Mouse (Mus musculus) bone marrow macrophage, adult 2 months (primary cell): ENCODE measurements around the gene Phf2. TPM values are rescaled to one million over a fixed set of nuclear protein-coding genes. Genes with fewer than 3 reads are reported as not detected.

ENCODE experiments used
- H3K27ac ChIP-seq: 2 replicates; pipeline ENCODE4 v1.5.1; 2012; ENCODE audit warnings: low read depth, low read length; ENCODE audit not compliant: insufficient read depth
- H3K4me1 ChIP-seq: 2 replicates; pipeline ENCODE4 v1.6.1; 2012; ENCODE audit warnings: low read length; ENCODE audit not compliant: control insufficient read depth, insufficient read depth
- H3K4me3 ChIP-seq: 2 replicates; pipeline ENCODE4 v1.5.1; 2012; ENCODE audit warnings: mild to moderate bottlenecking, low read length, moderate library complexity; ENCODE audit not compliant: insufficient read depth
- CTCF ChIP-seq: IDR thresholded peaks from 2 replicates; pipeline ENCODE4 v1.5.1; 2012; ENCODE audit warnings: low read depth, mild to moderate bottlenecking, low read length, moderate library complexity
- POLR2A ChIP-seq: IDR thresholded peaks from 2 replicates; pipeline ENCODE4 v1.6.1; 2012; ENCODE audit warnings: mild to moderate bottlenecking, low read depth, low read length, borderline replicate concordance
- polyA plus RNA-seq: library from polyadenylated mRNA; stranded (reverse); fragments of >200 nt; gene quantifications from 2 replicates; pipeline ENCODE4 v1.2.4, GENCODE M21; 2012; ENCODE audit not compliant: missing spikeins, insufficient read depth, insufficient read length

Phf2 gene
- polyA plus RNA-seq, 1 experiment = 20.4 TPM

DNA sequence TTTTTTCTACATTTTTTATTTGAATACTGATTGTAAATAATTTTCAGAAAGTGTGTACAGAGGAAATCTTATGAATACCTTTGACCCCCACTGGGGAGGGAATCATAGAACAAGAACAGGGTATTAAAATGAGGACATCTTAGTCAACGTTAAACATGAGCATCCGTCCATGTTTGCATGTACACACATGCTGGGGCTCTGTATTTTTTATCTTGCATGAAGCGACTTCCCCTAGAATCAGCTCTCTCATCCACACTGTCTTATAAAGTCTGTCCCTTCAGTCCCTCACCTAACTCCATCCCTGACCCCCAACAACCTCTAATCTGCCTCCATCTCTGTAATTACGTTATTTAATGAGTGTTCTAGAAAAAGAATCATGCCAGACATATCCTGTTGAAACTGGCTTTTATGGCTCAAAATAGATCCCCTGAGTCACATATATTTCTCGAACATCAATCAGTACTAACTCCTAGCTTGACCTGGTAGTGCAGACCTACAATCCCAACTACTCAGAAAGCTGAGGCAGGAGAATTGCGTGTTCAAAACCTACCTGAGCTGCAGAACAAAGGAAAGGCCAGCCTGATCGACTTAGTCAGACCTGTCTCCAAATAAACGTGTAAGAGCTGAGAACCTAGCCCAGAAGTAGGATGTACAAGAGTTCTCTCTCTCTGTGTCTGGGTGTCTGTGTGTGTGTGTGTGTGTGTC lies 86.2 kb downstream of the Phf2 start:
- TF ChIP-seq POLR2A (no peak), CTCF (no peak)
- no peak overlapping the region for H3K27ac ChIP-seq
- no peaks in the 10 kb centered on the region for H3K4me1 ChIP-seq
- no peak overlapping the region for H3K4me3 ChIP-seq

DNA sequence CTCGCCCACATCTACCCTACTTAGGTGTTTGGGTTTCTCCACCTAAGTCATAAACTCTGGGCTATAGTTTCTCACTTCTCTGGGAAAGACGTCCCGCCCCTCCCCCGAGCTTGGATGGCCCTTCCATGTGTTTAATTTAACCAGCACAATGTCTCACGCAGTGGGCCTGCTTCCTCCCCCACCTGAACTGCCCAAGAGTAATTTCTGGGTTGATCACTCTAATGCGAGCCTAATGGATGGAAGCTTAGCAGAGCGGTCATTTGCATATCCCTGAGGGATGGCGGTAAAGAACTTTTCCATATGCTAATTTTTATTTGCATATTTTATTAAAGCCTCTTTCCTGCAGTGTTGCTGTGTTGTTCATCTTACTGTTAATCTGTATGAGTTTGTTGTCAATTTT lies 86.8 kb downstream of the Phf2 start:
- Histone ChIP-seq H3K27ac (no peak overlapping the region), H3K4me1 (no peaks in the 10 kb centered on the region), H3K4me3 (no peak overlapping the region)
- no peak for TF ChIP-seq POLR2A

DNA sequence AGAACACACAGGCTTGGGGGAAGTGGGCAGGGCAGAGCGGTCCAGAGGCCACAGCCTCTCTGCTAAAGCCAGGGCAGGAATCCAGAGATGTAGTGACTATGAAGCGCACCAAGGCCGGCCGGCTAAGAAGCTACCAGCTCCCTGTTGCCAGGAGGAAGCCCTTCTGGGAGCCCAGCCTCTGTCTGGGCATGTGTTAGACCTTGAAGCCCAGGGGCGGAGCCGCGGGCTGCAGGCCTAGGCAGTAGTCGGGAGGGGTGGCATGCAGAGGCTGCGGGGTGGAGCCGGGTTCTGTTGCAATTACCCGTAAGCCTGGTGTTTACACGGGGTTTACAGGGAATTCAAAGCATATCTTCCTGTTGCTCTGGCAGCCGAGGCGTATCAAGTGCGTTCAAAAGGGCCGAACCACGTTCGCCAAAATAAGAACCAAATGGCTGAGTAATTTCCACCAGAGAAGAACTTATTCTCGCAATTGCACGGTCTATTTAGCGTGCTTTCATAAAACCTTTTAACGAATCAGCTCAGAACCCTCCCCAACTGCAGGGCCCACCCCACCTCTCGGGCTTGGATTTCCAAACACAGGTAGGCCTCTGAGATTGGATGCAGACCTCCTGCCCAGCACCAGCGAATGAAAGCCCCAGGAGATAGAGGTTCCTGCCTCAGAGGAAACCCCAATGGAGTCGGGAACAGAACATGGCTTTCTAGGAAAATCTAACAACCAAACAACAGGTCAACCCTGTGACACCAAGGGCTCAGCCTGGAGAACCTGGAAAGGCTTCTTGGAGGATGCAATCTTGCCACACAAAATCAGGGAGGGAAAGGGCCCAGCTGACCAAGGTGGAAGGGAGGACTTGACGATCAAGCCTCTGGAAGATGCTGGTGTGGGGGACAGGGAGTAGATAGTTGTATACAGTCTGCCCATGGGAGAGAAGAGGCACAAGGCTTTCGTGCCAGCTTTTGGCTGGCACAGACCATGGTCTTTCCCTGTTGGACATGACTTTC lies 87.9 kb downstream of the Phf2 start:
- Histone ChIP-seq H3K4me3 (no peak overlapping the region), H3K4me1 (no peaks in the 10 kb centered on the region), H3K27ac (no peak overlapping the region)
- no peak for TF ChIP-seq POLR2A
- TF ChIP-seq CTCF = no peak

DNA sequence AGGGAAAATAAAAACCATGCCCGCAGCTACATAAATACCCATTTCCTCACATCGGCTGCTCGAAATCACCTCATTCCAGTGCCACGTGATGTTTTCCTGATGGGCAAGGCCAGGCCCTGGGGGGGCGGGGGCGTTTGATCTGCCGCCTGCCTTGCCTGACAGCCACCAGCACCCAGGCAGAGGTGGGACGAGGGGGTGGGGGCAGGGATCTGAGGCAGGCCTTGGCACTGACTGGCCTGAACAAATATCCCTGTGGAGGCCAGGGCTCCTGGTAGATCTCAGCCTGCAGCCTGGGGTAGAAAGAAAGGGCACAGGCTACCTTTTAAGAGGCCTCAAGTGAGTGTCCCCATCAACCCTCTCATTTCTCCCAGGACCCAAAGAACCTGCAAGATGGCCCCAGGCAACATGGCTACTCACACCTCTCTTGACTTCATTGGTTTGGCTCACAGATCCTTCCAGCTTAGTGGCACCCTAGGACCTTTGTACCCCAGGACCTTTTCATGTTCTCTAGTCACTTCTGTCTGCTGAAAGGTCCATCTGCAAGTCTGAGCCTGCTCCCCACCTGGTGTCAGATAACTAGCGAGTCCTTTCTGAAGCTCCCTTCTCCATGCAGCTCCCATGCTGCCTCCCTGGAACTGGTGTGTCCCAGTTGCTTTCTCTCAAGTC lies 90.4 kb downstream of the Phf2 start:
- TF ChIP-seq CTCF (no peak), POLR2A (no peak)
- Histone ChIP-seq H3K4me1 (no peaks in the 10 kb centered on the region), H3K4me3 (no peak overlapping the region), H3K27ac (no peak overlapping the region)

DNA sequence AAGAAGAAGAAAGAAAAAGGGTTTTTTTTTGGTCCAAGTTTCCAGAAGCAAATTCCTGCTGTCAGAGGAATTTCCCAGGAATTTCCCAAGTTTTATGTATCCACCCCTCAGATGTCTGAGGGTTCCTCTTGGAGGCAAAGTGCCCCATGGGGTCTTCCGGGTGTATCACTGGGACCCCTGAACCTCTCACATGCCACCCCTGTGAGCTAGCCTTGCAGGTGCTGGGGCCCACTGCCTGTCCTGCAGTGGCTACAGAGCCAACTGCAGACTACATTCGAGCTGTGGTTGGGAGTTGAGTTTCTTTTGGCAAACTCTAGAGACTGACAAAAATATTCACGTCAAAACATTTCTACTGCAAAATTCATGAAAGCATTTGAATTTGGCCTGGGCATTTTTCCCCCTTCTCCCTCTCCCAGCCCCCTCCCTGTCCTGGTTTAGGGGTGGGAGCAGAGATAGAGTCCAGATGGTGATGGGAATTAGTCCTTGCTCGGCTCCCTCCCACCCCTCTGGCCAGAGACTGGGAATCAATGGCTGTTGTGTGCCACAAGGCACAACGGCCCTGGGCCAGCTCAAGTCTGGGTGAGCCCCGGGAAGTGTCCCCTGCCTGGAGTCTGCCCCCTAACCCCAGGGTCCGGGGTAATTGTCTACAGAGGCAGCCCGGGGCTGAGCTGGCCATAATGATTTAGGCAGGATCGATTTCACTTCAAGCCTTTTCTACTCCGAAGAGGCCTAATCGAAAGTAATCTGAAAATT lies 91.2 kb downstream of the Phf2 start:
- Histone ChIP-seq H3K4me1 (no peaks in the 10 kb centered on the region), H3K27ac (no peak overlapping the region), H3K4me3 (no peak overlapping the region)
- no peak for TF ChIP-seq POLR2A
- no peak for TF ChIP-seq CTCF

DNA sequence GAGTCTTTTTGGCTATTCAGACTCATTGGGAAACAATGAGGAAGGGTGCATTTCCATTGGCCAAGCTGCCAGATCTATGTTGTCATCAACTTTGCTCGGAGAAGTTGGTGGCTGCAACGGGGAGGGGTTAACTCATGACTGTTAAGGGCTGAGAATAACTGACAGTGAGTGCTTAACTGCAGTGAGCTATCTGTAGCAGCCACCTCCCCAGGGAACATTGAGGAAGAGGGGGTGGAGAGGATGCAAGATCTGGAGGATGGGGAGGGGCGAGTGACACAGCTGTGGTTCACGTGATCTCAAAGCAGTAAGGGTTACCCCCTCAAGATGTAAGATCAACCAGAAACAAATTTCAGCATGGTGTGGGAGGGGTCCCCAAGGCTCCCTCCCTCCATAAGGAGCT lies 92.8 kb downstream of the Phf2 start:
- H3K4me3 ChIP-seq = no peak overlapping the region

DNA sequence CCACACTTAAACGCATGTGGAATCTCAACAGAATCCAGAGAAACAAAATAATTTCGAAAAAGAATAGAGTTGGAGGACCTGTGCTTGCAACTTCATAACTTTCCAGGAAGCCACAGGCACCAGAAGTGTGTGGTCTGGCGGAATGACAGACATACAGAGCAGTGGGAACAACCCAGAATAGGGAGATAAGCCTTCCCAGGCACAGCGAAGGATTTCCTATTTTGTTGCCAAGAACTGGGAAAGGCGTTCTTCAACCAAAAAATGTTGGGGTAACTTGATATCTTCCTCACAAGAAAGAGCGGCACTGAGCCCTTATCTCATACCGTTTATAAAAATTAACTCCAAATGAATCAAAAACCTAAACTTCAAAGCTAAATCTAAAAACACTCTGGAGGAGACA lies 96.4 kb downstream of the Phf2 start:
- H3K4me3 ChIP-seq = no peak overlapping the region
- TF ChIP-seq POLR2A (no peak), CTCF (no peak)
- H3K27ac ChIP-seq = no peak overlapping the region
- H3K4me1 ChIP-seq = no peaks in the 10 kb centered on the region

More for the DNA sequence above, 92.8 kb downstream of the Phf2 start:
- H3K27ac ChIP-seq = no peak overlapping the region
- TF ChIP-seq POLR2A (no peak), CTCF (no peak)
- no peaks in the 10 kb centered on the region for H3K4me1 ChIP-seq

DNA sequence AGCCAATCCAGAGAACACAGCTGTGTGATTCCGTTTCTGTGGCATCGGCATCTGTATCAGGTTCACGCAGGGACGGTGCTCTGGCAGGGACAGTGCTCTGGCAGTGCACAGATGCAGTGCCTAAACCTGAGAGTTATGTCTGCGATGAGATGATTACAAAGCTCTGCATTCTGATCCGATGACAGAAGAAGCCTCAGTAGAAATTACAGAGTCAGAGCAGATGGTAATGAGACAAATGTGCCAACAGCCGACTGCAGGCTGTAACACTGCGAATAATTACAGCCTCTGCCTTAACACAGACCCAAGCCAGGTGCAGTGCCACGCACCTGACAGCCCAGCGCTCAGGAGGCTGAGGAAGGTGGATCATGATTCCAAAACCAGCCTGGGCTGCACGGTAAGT lies 102.8 kb downstream of the Phf2 start:
- peaks cover 3% of the 10 kb centered on the region; the same call in 1 of the 2 replicates for H3K4me1 ChIP-seq
- H3K27ac ChIP-seq = no peak overlapping the region
- no peak overlapping the region for H3K4me3 ChIP-seq
- TF ChIP-seq CTCF = no peak
- no peak for TF ChIP-seq POLR2A

DNA sequence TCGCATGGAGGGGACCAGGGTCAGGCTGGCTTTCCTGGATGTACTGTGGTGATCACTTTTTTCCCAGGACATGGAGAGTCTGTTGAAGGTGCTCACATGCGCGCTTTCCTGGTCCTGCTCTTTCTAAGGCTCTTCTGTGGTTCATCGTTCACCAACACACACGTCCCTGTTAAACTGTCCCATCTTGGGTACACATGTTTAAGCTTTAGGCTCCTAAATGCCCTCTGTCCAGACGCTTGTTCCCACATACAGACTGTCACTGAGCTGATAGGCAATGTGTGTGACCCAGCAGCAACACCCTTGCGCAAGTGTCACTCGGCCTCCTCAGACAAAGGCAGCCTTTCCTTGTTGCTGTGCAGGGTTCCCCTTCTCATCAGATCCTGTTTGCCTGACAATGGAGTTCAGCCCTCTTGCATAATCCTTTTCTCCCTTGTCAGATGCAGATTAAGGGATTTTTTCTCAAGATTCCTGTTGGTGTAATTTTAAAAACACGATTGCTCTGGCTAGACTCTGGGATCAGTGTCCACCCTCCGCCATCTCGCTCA lies 107.1 kb downstream of the Phf2 start:
- H3K27ac ChIP-seq = no peak overlapping the region
- H3K4me3 ChIP-seq = no peak overlapping the region
- H3K4me1 ChIP-seq = peaks cover 3% of the 10 kb centered on the region; the same call in 1 of the 2 replicates
- no peak for TF ChIP-seq CTCF
- no peak for TF ChIP-seq POLR2A
